Mouse (Mus musculus) mesoderm, embryonic 11.5 days (tissue): Measurements from ENCODE around the gene Tmem33.

Source experiments
- DNase-seq: peaks from one replicate; pipeline ENCODE4 v3.0.0-alpha.2; 2012; ENCODE audit warnings: low read depth, low spot score

Gene Tmem33

DNA sequence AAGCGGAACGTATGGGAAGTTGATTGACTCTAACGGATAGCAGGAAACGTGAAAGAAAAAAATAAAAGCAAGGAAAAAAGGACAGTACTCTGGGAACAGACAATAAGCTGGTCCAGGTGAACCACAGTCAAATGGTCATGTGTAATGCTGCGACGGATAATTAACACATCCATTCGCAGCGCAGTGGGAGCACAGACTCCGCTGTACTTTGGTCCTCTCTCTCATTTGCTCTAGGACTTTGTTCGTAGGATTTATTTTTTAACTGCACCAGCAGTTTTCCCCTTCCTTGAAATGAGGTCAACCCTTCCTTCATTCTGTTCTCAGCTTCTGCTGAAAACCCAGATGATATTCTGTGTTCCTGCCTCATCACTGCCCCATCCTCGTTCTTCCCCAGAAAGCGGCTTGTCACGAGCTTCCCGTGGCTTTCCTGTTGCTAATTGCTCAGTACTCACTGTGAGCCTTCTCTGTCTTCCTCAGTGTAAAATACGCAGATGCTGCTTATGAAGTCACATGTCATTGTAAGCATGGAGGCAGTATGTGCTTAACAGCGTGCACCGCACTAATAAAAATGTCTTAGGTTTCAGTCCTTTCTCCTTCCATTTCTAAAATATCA, 61.4 kb downstream of the Tmem33 start:
- no peak for DNase-seq

- no peak for DNase-seq
Observed at GRCm38 (mm10) chr5:67324032-67324431, 63.7 kb downstream of the Tmem33 start.

GRCm38 (mm10) chr5:67340811-67341210, 80.4 kb downstream of the Tmem33 start:
- DNase-seq: no peak
